Mouse (Mus musculus) embryonic fibroblast, embryonic 13.5 days (primary cell): ENCODE data around the gene Krtcap3.

ENCODE experiments used
- CTCF ChIP-seq: IDR thresholded peaks from 2 replicates; pipeline ENCODE4 v1.5.1; 2011; ENCODE audit warnings: mild to moderate bottlenecking, control low read depth, low read length, moderate library complexity, borderline replicate concordance; ENCODE audit not compliant: insufficient read depth
- POLR2A ChIP-seq: IDR thresholded peaks from 2 replicates; pipeline ENCODE4 v1.6.1; 2011; ENCODE audit warnings: low read depth, mild to moderate bottlenecking, control low read depth, low read length, moderate library complexity

- TF ChIP-seq CTCF (no peak), POLR2A (no peak)
These were observed 50.4 kb downstream of the Krtcap3 start for GRCm38 (mm10) chr5:31301866-31302265.
